Mouse (Mus musculus): Measurements from ENCODE around the gene Zfp536.

DNA sequence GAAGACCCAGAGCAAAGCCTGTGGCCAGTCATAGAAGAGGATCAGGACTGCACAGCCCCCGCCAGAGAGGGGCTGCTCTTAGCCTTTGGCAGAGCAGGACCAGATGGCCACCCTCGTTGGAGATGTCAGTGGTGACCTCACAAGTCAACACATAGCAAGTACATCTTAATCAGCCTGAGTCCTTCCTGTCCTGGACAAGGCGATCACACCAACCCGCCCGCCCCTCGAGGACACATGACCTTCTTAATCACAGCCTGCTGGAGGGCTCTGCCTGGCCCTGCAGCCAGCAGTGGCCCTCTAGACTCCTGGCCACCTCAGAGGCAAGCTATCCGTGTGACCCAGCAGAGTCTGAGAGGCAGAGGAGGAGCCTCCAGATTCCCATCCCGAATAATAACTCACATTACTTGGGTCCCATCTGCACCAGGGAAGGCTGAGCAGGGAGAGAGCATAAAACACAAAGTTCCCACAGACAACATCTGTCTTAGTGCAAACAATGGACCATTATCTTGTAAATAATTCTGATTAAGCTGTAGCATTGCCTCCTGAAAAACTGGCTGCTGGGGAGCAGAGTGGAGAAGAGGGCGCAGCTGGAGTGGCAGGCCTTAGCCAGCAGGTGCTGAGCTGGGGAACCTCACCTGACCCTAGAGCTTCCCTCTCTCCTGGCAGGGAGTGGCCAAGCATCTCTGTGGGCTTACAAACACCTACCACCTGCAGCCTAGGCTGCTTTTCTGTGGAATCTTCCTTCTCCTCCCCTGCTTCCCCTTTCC is 306.8 kb downstream of the Zfp536 start:
- no peak for TF ChIP-seq POLR2A (IDR thresholded peaks at IDR 0.05; ENCODE audit: borderline replicate concordance, control insufficient read depth, low read depth, low read length)
- no peak for TF ChIP-seq CTCF (IDR thresholded peaks at IDR 0.05; ENCODE audit: control insufficient read depth, insufficient read depth, low read length)
